Mouse (Mus musculus): Measurements from ENCODE around the gene Olfr948. TPM values are rescaled to one million over a fixed set of nuclear protein-coding genes. Genes with fewer than 3 reads are reported as not detected.

Olfr948 gene
- total RNA-seq (2021), result not detected

GRCm38 (mm10) chr9:39325945-39326344, at the start of gene Olfr948:
TSS of gene Olfr948 (minus strand) at chr9:39326045.
- no peak for DNase-seq (ENCODE audit: low spot score in 2 of 2)
- intact Hi-C loops (cut with DNase I), result no loop called here

- no peak for DNase-seq (ENCODE audit: low spot score in 2 of 2)
- intact Hi-C loops (cut with DNase I), result no loop called here
These were observed 38.7 kb downstream of the Olfr948 start for GRCm38 (mm10) chr9:39287136-39287535.

GRCm38 (mm10) chr9:39276718-39277117, 49.1 kb downstream of the Olfr948 start, which contains the start of gene Olfr945:
TSS of gene Olfr945 (minus strand) at chr9:39276818.
- no peak for DNase-seq (ENCODE audit: low spot score in 2 of 2)
- intact Hi-C loops (cut with DNase I), result no loop called here

Other genes starting within 250 kb of the Olfr948 start
- not detected for gene Olfr938, start 247.2 kb downstream of the Olfr948 start, total RNA-seq (2021)
- not detected for gene Olfr27, start 197.9 kb downstream of the Olfr948 start, total RNA-seq (2021)
- not detected for gene Olfr943, start 159.7 kb downstream of the Olfr948 start, total RNA-seq (2021)
- gene Olfr944, start 124.1 kb downstream of the Olfr948 start, total RNA-seq (2021), result not detected
- gene Olfr1537, start 76.1 kb downstream of the Olfr948 start, total RNA-seq (2021), result not detected
- not detected for gene Olfr945, start 49.2 kb downstream of the Olfr948 start, total RNA-seq (2021)
- not detected for gene Olfr951, start 61.4 kb upstream of the Olfr948 start, total RNA-seq (2021)
- not detected for gene Olfr952, start 101.1 kb upstream of the Olfr948 start, total RNA-seq (2021)
- not detected for gene Olfr954, start 130.7 kb upstream of the Olfr948 start, total RNA-seq (2021)
- not detected for gene Olfr955, start 145.9 kb upstream of the Olfr948 start, total RNA-seq (2021)
- gene Olfr44, start 167.9 kb upstream of the Olfr948 start, total RNA-seq (2021), result not detected
- gene Olfr957, start 189.8 kb upstream of the Olfr948 start, total RNA-seq (2021), result not detected
- gene Olfr958, start 228.0 kb upstream of the Olfr948 start, total RNA-seq (2021), result not detected
- not detected for gene Olfr959, start 249.5 kb upstream of the Olfr948 start, total RNA-seq (2021)